Mouse (Mus musculus): ENCODE data around the gene Kif16b.

- TF ChIP-seq CTCF (IDR thresholded peaks at IDR 0.05; ENCODE audit: control insufficient read depth, insufficient read depth, low read length) (no peak), POLR2A (IDR thresholded peaks at IDR 0.05; ENCODE audit: borderline replicate concordance, control insufficient read depth, low read depth, low read length) (no peak)
Observed at GRCm38 (mm10) chr2:142693461-142693860, 207.9 kb downstream of the Kif16b start.

Data from bone marrow, adult 2 months (tissue).